10 mouse cellular contexts compared by ENCODE assay signal in genomic region chr1:126865591-126866086, GRCm38 (mm10). TPM values are rescaled to one million over a fixed set of nuclear protein-coding genes. Genes with fewer than 3 reads are reported as not detected.
DNase-seq lines count a peak whose midpoint lies in the region; ATAC-seq and TF ChIP-seq lines count a peak whose summit lies in the region.
"Had no signal": no experiment of that assay in that cellular context is flagged by ENCODE, and none has a peak within 500 bp of the region (broad histone marks: within the 10 kb centered on the region; RNA-seq: fewer than 3 reads in every experiment).

No protein-coding gene starts in this region.

- TF ChIP-seq CTCF in cerebellum, adult 2 months (IDR thresholded peaks at IDR 0.05; ENCODE audit: borderline replicate concordance, insufficient read depth, low read depth, low read length) = no peak
- TF ChIP-seq CTCF in gastrocnemius, adult 2 months (IDR thresholded peaks at IDR 0.05) = no peak

- TF ChIP-seq POLR2A in cerebellum, adult 2 months (IDR thresholded peaks at IDR 0.05; ENCODE audit: borderline replicate concordance, insufficient read depth, low read length) = no peak

- no peak overlapping the region for H3K4me2 ChIP-seq in forebrain, embryonic 11.5 days (ENCODE audit: low read depth, low read length, severe bottlenecking)

- no peaks in the 10 kb centered on the region for H3K36me3 ChIP-seq in forebrain, embryonic 11.5 days (ENCODE audit: control insufficient read depth, insufficient read depth, low read length)

- intact Hi-C loops in gastrocnemius, adult 2 months (cut with DNase I) = no loop called here

- peak; percentile 84 for ATAC-seq in forebrain, embryonic 11.5 days (replicated peaks; ENCODE audit: low FRiP score)

- H3K4me1 ChIP-seq in cerebellum, adult 2 months (ENCODE audit: control insufficient read depth, insufficient read depth, low read length) = no peaks in the 10 kb centered on the region
- peaks cover 7% of the 10 kb centered on the region; the same call in 1 of the 2 replicates for H3K4me1 ChIP-seq in forebrain, embryonic 11.5 days (replicated peaks; ENCODE audit: control insufficient read depth, insufficient read depth, low read length)

- WGBS in cerebellum, adult 2 months = 8% methylated on average over 7 of the region's 7 CpGs
- WGBS in forebrain, embryonic 11.5 days = 14% methylated on average over 7 of the region's 7 CpGs

- H3K27me3 ChIP-seq in cerebellum, adult 2 months (ENCODE audit: control insufficient read depth, insufficient read depth, low read length) = peaks cover 1% of the 10 kb centered on the region; the same call in 1 of the 2 replicates
- no peaks in the 10 kb centered on the region for H3K27me3 ChIP-seq in forebrain, embryonic 11.5 days (ENCODE audit: control insufficient read depth, insufficient read depth, low read length)

- H3K9ac ChIP-seq in forebrain, embryonic 11.5 days (ENCODE audit: low read length) = no peak overlapping the region

- no peak overlapping the region for H3K27ac ChIP-seq in cerebellum, adult 2 months (ENCODE audit: insufficient read depth, low read length)
- peak overlapping the region; percentile 50; the same call in 1 of the 2 replicates for H3K27ac ChIP-seq in forebrain, embryonic 11.5 days (ENCODE audit: low read depth, low read length)
- H3K27ac ChIP-seq in gastrocnemius, adult 2 months = no peak overlapping the region

- no peaks in the 10 kb centered on the region for H3K9me3 ChIP-seq in forebrain, embryonic 11.5 days (ENCODE audit: control insufficient read depth, low read length)

- H3K4me3 ChIP-seq in cerebellum, adult 2 months (replicated peaks; ENCODE audit: insufficient read depth, low read depth, low read length) = no peak overlapping the region
- H3K4me3 ChIP-seq in forebrain, embryonic 11.5 days (ENCODE audit: low read depth, low read length) = no peak overlapping the region
- H3K4me3 ChIP-seq in gastrocnemius, adult 2 months = no peak overlapping the region
- H3K4me3 ChIP-seq: erythroblast, embryonic 14.5 days had no signal

- DNase-seq in cerebellum, adult 2 months = peak; percentile 19 to 46
- peak; percentile 50 for DNase-seq in forebrain, embryonic 11.5 days (ENCODE audit: low spot score)
- DNase-seq in layer of hippocampus, adult 9-11 months = peak; percentile 76
- peak; percentile 31 for DNase-seq in neural tube, embryonic 10.5 days (ENCODE audit: extremely low spot score, low spot score)
- DNase-seq in spleen, adult 18-20 months = no peak
- no peak for DNase-seq in lung, postnatal 10 days
- no peak for DNase-seq in gastrocnemius, adult 2 months
- DNase-seq in kidney, adult 9 months = no peak

RNA-seq across cellular contexts. Expression of gene Nckap5, which starts 35.0 kb away (rescaled TPM):
- polyA plus RNA-seq in cerebellum, adult 2 months (2012; rRNA removed) = 2.1 and 2.9 TPM in 2 replicates
- 13.5 and 16.6 TPM in 2 replicates for polyA plus RNA-seq in forebrain, embryonic 11.5 days (2014; fragmentation: Nextera tagmentation; extraction: Ambion mirVana)
- total RNA-seq in gastrocnemius, adult 2 months (2021) = 1 to 10 TPM in 1 of 2 experiments, under 1 TPM in 1; 0.82 to 1.6 TPM
- total RNA-seq: MEL had no signal
- polyA plus RNA-seq: erythroblast, embryonic 14.5 days had no signal

Comparison
In these comparisons a context has a peak if more than half of its experiments do, and no peak if none do; other contexts are left out.
1. DNase-seq: peak in cerebellum, adult 2 months (2 of 2), forebrain, embryonic 11.5 days (single experiment), layer of hippocampus, adult 9-11 months (single experiment) and neural tube, embryonic 10.5 days (single experiment); none in spleen, adult 18-20 months (0 of 2), lung, postnatal 10 days (single experiment), gastrocnemius, adult 2 months (single experiment) and kidney, adult 9 months (single experiment).